Mouse (Mus musculus) erythroblast, embryonic 14.5 days (primary cell): ENCODE results near the gene Pde10a. TPM values are rescaled to one million over a fixed set of nuclear protein-coding genes. Genes with fewer than 3 reads are reported as not detected.

Experiments used
- H3K27me3 ChIP-seq: 2 replicates; pipeline ENCODE4 v1.6.1; 2012; ENCODE audit warnings: inconsistent platforms; ENCODE audit not compliant: control insufficient read depth
- H3K36me3 ChIP-seq: 2 replicates; pipeline ENCODE4 v1.6.1; 2012; ENCODE audit warnings: mild to moderate bottlenecking, inconsistent platforms; ENCODE audit not compliant: control insufficient read depth
- H3K4me1 ChIP-seq: 2 replicates; pipeline ENCODE4 v1.6.1; 2012; ENCODE audit warnings: inconsistent platforms; ENCODE audit not compliant: control insufficient read depth
- H3K4me3 ChIP-seq: replicated peaks from 2 replicates; pipeline ENCODE3; 2012; ENCODE audit warnings: moderate library complexity, mild to moderate bottlenecking, inconsistent platforms
- H3K9me3 ChIP-seq: 2 replicates; pipeline ENCODE4 v1.6.1; 2012; ENCODE audit warnings: low read length, inconsistent platforms, mixed read lengths; ENCODE audit not compliant: control insufficient read depth
- GATA1 ChIP-seq: IDR thresholded peaks from 2 replicates; pipeline ENCODE4 v1.6.1; 2012; ENCODE audit warnings: low read length, inconsistent platforms, mixed read lengths
- TAL1 ChIP-seq: IDR thresholded peaks from 3 replicates; pipeline ENCODE4 v1.6.1; 2012; ENCODE audit warnings: low read length, inconsistent platforms, mixed read lengths
- polyA plus RNA-seq: library from polyadenylated mRNA; stranded (reverse); fragments of >175 nt; gene quantifications from 2 replicates; pipeline ENCODE4 v1.2.3, GENCODE M21; 2012

Gene Pde10a
- polyA plus RNA-seq, 1 experiment, result not detected

GRCm38 (mm10) chr17:8881711-8882110 is 356.5 kb downstream of the Pde10a start:
- Histone ChIP-seq H3K27me3 (no peaks in the 10 kb centered on the region), H3K9me3 (no peaks in the 10 kb centered on the region), H3K36me3 (no peaks in the 10 kb centered on the region), H3K4me3 (no peak overlapping the region), H3K4me1 (no peaks in the 10 kb centered on the region)
- TF ChIP-seq TAL1, result no peak
- TF ChIP-seq GATA1, result no peak

GRCm38 (mm10) chr17:8884691-8885090 is 359.5 kb downstream of the Pde10a start:
- TF ChIP-seq TAL1 (no peak), GATA1 (no peak)
- Histone ChIP-seq H3K4me1 (no peaks in the 10 kb centered on the region), H3K36me3 (no peaks in the 10 kb centered on the region), H3K27me3 (no peaks in the 10 kb centered on the region), H3K4me3 (no peak overlapping the region), H3K9me3 (no peaks in the 10 kb centered on the region)

GRCm38 (mm10) chr17:8885830-8886229 is 360.7 kb downstream of the Pde10a start:
- Histone ChIP-seq H3K4me1 (no peaks in the 10 kb centered on the region), H3K9me3 (no peaks in the 10 kb centered on the region), H3K27me3 (no peaks in the 10 kb centered on the region), H3K36me3 (no peaks in the 10 kb centered on the region), H3K4me3 (no peak overlapping the region)
- TF ChIP-seq GATA1 (no peak), TAL1 (no peak)

DNA sequence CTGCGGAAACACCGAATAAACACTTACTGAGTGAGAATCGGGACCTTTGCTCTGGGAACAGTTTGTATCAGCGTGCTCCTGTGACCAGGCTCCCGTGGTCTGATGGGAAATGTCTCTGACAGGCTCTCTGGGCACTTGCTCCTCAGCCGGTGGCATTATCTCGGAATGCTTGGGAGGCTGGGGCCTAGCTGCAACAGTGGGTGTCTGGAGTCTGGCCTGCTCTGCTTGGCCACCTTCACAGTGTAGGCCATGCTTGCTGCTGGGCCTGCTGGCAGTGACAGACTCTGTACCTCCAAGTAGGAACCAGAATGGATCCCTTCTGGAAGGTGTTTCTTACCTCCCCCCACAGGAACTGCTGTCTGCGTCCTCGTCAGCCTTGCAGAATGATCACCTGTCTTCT is 362.9 kb downstream of the Pde10a start:
- H3K27me3 ChIP-seq, result no peaks in the 10 kb centered on the region
- H3K4me1 ChIP-seq, result no peaks in the 10 kb centered on the region
- H3K4me3 ChIP-seq, result no peak overlapping the region
- no peaks in the 10 kb centered on the region for H3K36me3 ChIP-seq
- no peaks in the 10 kb centered on the region for H3K9me3 ChIP-seq
- TF ChIP-seq GATA1 (no peak), TAL1 (no peak)

DNA sequence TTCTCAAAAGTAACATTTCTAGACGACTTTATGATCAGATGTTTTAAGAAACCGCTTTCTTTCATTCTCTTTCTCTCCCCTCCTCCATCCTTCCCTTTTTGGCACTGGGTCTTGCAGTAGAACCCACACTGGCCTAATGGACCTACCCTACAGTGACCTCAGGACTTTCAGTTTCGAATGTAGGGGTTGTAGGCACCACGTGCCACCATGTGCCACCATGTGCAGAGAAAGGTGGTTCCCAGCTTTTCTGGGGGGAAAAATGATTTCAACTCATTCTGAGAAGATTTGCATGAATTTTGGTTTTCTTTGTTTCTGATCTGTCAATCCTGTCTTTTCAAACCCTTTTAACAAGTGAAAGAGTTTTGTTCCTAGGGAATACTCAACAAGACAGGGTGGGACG is 363.5 kb downstream of the Pde10a start:
- Histone ChIP-seq H3K4me1 (no peaks in the 10 kb centered on the region), H3K9me3 (no peaks in the 10 kb centered on the region), H3K36me3 (no peaks in the 10 kb centered on the region), H3K27me3 (no peaks in the 10 kb centered on the region), H3K4me3 (no peak overlapping the region)
- TF ChIP-seq TAL1, result no peak
- TF ChIP-seq GATA1, result no peak

GRCm38 (mm10) chr17:8892193-8892985 is 367.2 kb downstream of the Pde10a start:
- H3K4me1 ChIP-seq, result no peaks in the 10 kb centered on the region
- no peak overlapping the region for H3K4me3 ChIP-seq
- TF ChIP-seq TAL1, result no peak
- no peak for TF ChIP-seq GATA1

DNA sequence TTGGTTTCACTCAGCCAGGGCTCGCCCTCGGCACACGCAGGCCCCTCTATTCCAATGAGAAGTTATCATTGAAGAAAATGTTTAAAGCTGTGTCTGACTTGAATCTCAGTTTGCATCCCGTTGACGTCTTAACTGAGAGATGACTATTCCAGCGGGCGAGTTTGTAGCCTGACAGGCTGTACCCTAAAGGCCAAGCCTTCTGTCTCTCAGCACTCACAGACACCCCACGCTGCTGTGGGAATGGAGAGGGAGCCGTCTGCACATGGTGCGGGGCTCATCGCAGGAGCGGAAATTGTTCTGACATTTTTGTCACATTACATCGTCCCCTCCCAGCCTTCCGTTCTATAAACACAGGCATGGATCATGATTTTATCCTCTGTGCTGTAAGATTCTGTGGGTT is 370.8 kb downstream of the Pde10a start:
- Histone ChIP-seq H3K9me3 (no peaks in the 10 kb centered on the region), H3K4me1 (no peaks in the 10 kb centered on the region), H3K4me3 (no peak overlapping the region)

More at GRCm38 (mm10) chr17:8892193-8892985, 367.2 kb downstream of the Pde10a start:
- no peaks in the 10 kb centered on the region for H3K27me3 ChIP-seq
- H3K36me3 ChIP-seq, result no peaks in the 10 kb centered on the region
- no peaks in the 10 kb centered on the region for H3K9me3 ChIP-seq

GRCm38 (mm10) chr17:8897749-8898148 is 372.6 kb downstream of the Pde10a start:
- no peaks in the 10 kb centered on the region for H3K36me3 ChIP-seq
- H3K9me3 ChIP-seq, result no peaks in the 10 kb centered on the region
- H3K4me1 ChIP-seq, result no peaks in the 10 kb centered on the region
- no peaks in the 10 kb centered on the region for H3K27me3 ChIP-seq
- TF ChIP-seq GATA1 (no peak), TAL1 (no peak)
- no peak overlapping the region for H3K4me3 ChIP-seq

More for the DNA sequence above, 370.8 kb downstream of the Pde10a start:
- no peak for TF ChIP-seq TAL1
- no peak for TF ChIP-seq GATA1
- no peaks in the 10 kb centered on the region for H3K27me3 ChIP-seq
- H3K36me3 ChIP-seq, result no peaks in the 10 kb centered on the region

- TF ChIP-seq GATA1, result no peak
- no peak for TF ChIP-seq TAL1
- Histone ChIP-seq H3K4me1 (no peaks in the 10 kb centered on the region), H3K9me3 (no peaks in the 10 kb centered on the region), H3K27me3 (no peaks in the 10 kb centered on the region), H3K4me3 (no peak overlapping the region), H3K36me3 (no peaks in the 10 kb centered on the region)
These were observed 373.0 kb downstream of the Pde10a start for GRCm38 (mm10) chr17:8898221-8898620.

DNA sequence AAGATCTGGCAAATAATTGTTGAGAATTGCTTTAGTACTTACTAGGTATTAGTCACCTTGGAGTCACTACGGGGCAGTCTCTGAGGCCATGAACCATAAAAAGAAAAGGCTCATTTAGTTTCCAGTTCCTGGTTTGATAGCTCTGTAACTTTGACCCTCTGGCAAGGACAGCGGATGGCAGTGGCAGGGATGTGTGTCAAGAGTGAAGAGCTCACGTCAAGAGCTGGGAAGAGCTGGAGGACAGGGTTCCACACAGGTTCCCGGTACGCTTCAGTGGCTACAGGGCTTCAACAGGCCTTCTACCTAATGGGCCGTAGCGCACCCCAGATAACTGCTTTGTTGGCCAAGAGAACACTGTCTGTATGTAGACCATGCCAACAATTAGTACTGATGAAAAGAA is 374.0 kb downstream of the Pde10a start:
- no peak for TF ChIP-seq TAL1
- no peak for TF ChIP-seq GATA1
- Histone ChIP-seq H3K27me3 (no peaks in the 10 kb centered on the region), H3K36me3 (no peaks in the 10 kb centered on the region), H3K4me3 (no peak overlapping the region), H3K9me3 (no peaks in the 10 kb centered on the region), H3K4me1 (no peaks in the 10 kb centered on the region)
